ENCODE assay signal across 33 mouse cellular contexts in genomic region chr7:100240601-100241000, GRCm38 (mm10). TPM values are rescaled to one million over a fixed set of nuclear protein-coding genes. Genes with fewer than 3 reads are reported as not detected.
"Had no signal": no experiment of that assay in that cellular context is flagged by ENCODE, and none has a peak within 500 bp of the region (broad histone marks: within the 10 kb centered on the region; RNA-seq: fewer than 3 reads in every experiment).

No protein-coding gene starts in this region.

- H3K27ac ChIP-seq: limb, embryonic 10.5 days; limb, embryonic 12.5 days; limb, embryonic 13.5 days; limb, embryonic 15.5 days; liver, embryonic 12.5 days; liver, embryonic 13.5 days; liver, embryonic 14.5 days; liver, embryonic 15.5 days; lung, embryonic 15.5 days; macrophage; midbrain, embryonic 10.5 days; midbrain, embryonic 12.5 days; midbrain, embryonic 13.5 days; midbrain, embryonic 15.5 days; neural tube, embryonic 12.5 days had no signal

- DNase-seq: left cerebral cortex, postnatal 4 days; liver; liver, embryonic 13.5 days; liver, postnatal 0 days; lung, adult 18-20 months; lung, adult 2 months; lung, embryonic 14.5 days; lung, postnatal 10 days; lung, postnatal 14 days; lung, postnatal 36 days; lung, postnatal 4 days; midbrain, embryonic 14.5 days had no signal

- ATAC-seq: liver, embryonic 12.5 days; liver, postnatal 0 days; lung, postnatal 0 days; midbrain, embryonic 13.5 days; midbrain, embryonic 15.5 days; midbrain, embryonic 16.5 days had no signal

- H3K4me3 ChIP-seq: limb, embryonic 10.5 days; limb, embryonic 12.5 days; limb, embryonic 13.5 days; limb, embryonic 15.5 days; liver, embryonic 12.5 days; liver, embryonic 13.5 days; liver, embryonic 15.5 days; lung, embryonic 15.5 days; megakaryocyte, embryonic 14.5 days; midbrain, embryonic 10.5 days; midbrain, embryonic 12.5 days; midbrain, embryonic 13.5 days; midbrain, embryonic 15.5 days; myocyte; neural tube, embryonic 12.5 days had no signal

RNA-seq across cellular contexts. Expression of gene P4ha3, which starts 44.7 kb away (rescaled TPM):
- total RNA-seq: liver, adult 2 months; megakaryocyte-erythroid progenitor cell, adult 5-6 weeks; monocyte, adult 5-6 weeks had no signal
